Mouse (Mus musculus) stomach, postnatal 0 days (tissue): ENCODE measurements at regions not wholly inside any gene's neighbourhood (a gene's known extent, or its start where the extent isn't known, plus 50 kb on each side); places are given as distances from the start of the nearest gene placed in this dataset.

Experiments used
- CTCF ChIP-seq: IDR thresholded peaks from 2 replicates; pipeline ENCODE4 v1.5.1; 2016; ENCODE audit warnings: antibody characterized with exemption, low read depth, mild to moderate bottlenecking, moderate library complexity
- EP300 ChIP-seq: optimal IDR thresholded peaks from 2 replicates; pipeline ENCODE3; 2016; ENCODE audit warnings: antibody characterized with exemption

GRCm38 (mm10) chr15:38373797-38374196 lies 948.4 kb downstream of the 4930447A16Rik start:
- TF ChIP-seq CTCF (peak; percentile 15; the same call in 1 of the 2 replicates), EP300 (no peak)
